Mouse (Mus musculus) embryonic facial prominence, embryonic 12.5 days (tissue): ENCODE measurements around the gene Methig1. TPM values are rescaled to one million over a fixed set of nuclear protein-coding genes. Genes with fewer than 3 reads are reported as not detected.

ENCODE experiments used
- ATAC-seq: fragments of 200-750 bp; cut with Nextera tagmentation; 2 replicates; pipeline ENCODE4 v1.8.0; 2017; ENCODE audit not compliant: insufficient number of reproducible peaks, insufficient read depth, low FRiP score, low TSS enrichment
- H3K27ac ChIP-seq: fragments of 300-500 bp; sonication (generic); 2 replicates; pipeline ENCODE4 v1.5.1; 2016; ENCODE audit warnings: mild to moderate bottlenecking
- H3K27me3 ChIP-seq: fragments of 300-500 bp; sonication (generic); 2 replicates; pipeline ENCODE4 v1.6.1; 2016; ENCODE audit warnings: mild to moderate bottlenecking, moderate library complexity
- H3K36me3 ChIP-seq: fragments of 300-500 bp; sonication (generic); 2 replicates; pipeline ENCODE4 v1.6.1; 2016; ENCODE audit warnings: mild to moderate bottlenecking
- H3K4me1 ChIP-seq: fragments of 300-500 bp; sonication (generic); 2 replicates; pipeline ENCODE4 v1.6.1; 2016
- H3K4me2 ChIP-seq: fragments of 300-500 bp; sonication (generic); replicated peaks from 2 replicates; pipeline ENCODE4 v1.6.1; 2016; ENCODE audit warnings: mild to moderate bottlenecking, moderate library complexity
- H3K4me3 ChIP-seq: fragments of 300-500 bp; sonication (generic); 2 replicates; pipeline ENCODE4 v1.5.1; 2016; ENCODE audit warnings: mild to moderate bottlenecking
- H3K9ac ChIP-seq: fragments of 300-500 bp; sonication (generic); 2 replicates; pipeline ENCODE4 v1.6.1; 2016; ENCODE audit warnings: mild to moderate bottlenecking, moderate library complexity
- H3K9me3 ChIP-seq: fragments of 300-500 bp; sonication (generic); 2 replicates; pipeline ENCODE4 v1.6.1; 2016; ENCODE audit warnings: mild to moderate bottlenecking, moderate library complexity
- WGBS: fragments of 180-500 bp; shearing (Covaris S2); methylation state at CpG from one replicate; pipeline ENCODE4 v1.1.7; 2016; 5-methylcytosine and 5-hydroxymethylcytosine counted together
- polyA plus RNA-seq: library from polyadenylated mRNA; unstranded; fragments of >200 nt; fragmentation: Nextera tagmentation; extraction: Ambion mirVana; gene quantifications from 2 replicates; pipeline ENCODE4 v1.2.1, GENCODE M21; 2016

Methig1 gene
- polyA plus RNA-seq, 1 experiment from 2014 or later = 0.26 TPM

DNA sequence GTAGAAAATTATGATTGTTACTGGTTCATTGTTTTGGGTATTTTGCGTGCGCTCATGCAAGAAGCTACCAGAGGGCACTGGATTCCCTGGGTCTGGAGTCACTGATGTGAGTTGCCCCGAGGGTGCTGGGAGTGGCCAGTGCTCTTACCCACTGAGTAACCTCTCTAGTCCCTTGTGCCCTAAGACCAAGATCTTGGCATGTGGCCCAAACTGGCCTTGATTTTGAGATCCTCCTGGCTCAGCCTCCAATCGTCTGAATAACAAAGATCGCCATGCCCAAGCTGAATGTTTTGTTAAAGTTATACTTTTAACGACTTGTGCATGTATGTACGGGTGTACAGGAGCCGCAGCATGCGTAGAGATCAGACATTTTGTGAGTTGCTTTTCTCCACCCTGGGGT, 32.8 kb downstream of the Methig1 start:
- Histone ChIP-seq H3K4me2 (no peak overlapping the region), H3K4me1 (peaks cover 11% of the 10 kb centered on the region)
- ATAC-seq = no peak

DNA sequence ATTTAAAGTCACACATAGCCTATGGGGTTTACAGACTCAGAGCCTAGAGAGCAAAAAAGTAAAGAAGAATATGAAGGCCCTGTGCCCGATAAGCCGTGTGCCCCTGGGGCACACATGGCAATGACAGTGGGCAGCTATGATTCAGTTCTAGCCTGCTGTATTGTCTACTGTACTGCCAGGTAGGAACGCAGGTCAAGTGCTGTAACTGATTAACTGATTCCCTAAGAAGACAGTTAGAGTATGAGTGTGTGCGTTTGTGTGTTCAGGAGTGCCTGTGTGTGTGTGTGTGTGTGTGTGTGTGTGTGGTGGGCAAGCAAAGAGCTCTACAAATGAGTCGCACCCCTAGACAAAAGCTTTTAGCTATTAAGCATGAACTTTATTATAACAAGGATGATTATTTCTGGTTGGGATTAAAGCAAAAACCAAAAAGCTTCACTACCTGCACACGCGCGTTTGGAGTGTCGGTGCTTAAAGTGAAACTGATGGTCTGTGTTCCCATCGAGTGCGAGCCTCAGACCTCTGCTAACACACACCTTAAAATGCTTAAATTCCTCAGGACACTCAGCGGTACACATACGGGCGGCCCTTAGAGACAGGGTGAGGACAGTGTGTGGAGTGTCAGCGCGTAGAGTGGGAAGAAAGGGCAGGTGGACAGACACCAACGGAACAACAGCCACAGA, 34.7 kb downstream of the Methig1 start:
- Histone ChIP-seq H3K27me3 (no peaks in the 10 kb centered on the region), H3K36me3 (no peaks in the 10 kb centered on the region; the same call in 1 of the 2 replicates), H3K4me3 (no peak overlapping the region), H3K4me1 (peaks cover 11% of the 10 kb centered on the region), H3K9ac (no peak overlapping the region), H3K4me2 (no peak overlapping the region), H3K27ac (no peak overlapping the region), H3K9me3 (no peaks in the 10 kb centered on the region)
- ATAC-seq = no peak
- WGBS = 90% methylated on average over 17 of the region's 17 CpGs

More for the DNA sequence above, 32.8 kb downstream of the Methig1 start:
- H3K9ac ChIP-seq = no peak overlapping the region
- 86% methylated on average over 9 of the region's 9 CpGs for WGBS
- H3K36me3 ChIP-seq = no peaks in the 10 kb centered on the region
- no peak overlapping the region for H3K4me3 ChIP-seq
- no peaks in the 10 kb centered on the region for H3K9me3 ChIP-seq
- no peak overlapping the region for H3K27ac ChIP-seq
- no peaks in the 10 kb centered on the region for H3K27me3 ChIP-seq

DNA sequence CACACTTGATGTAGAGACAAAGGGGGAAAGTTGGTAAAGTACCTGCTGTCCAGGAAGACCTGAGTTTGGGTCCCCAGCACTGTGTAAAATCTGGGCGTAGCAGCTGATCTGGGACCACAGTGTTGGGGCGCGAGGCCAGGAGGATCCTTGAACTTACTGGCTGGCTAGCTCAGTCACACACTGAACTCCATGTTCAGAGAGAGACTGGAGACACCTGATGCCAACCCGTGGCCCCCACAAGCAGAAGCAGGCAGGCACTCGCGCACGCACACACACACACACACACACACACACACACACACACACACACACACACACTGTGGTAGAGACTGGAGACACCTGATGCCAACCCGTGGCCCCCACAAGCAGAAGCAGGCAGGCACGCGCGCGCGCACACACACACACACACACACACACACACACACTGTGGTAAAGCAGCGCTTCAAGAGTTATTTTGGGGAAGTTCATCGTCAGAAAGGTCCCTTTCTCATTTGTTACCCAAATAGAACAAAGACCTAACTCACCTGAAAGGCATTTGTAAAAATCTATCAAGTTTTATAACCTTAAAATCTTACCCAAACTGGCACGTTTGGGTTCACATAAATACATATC, 35.4 kb downstream of the Methig1 start:
- WGBS = 87% methylated on average over 16 of the region's 16 CpGs
- Histone ChIP-seq H3K9me3 (no peaks in the 10 kb centered on the region), H3K27ac (no peak overlapping the region), H3K4me3 (no peak overlapping the region), H3K4me2 (no peak overlapping the region), H3K9ac (no peak overlapping the region), H3K4me1 (peaks cover 11% of the 10 kb centered on the region), H3K27me3 (no peaks in the 10 kb centered on the region), H3K36me3 (peaks cover 5% of the 10 kb centered on the region)
- ATAC-seq = no peak

GRCm38 (mm10) chr15:100388886-100389285, 35.9 kb downstream of the Methig1 start:
- Histone ChIP-seq H3K4me3 (no peak overlapping the region), H3K27me3 (no peaks in the 10 kb centered on the region), H3K9me3 (no peaks in the 10 kb centered on the region), H3K9ac (no peak overlapping the region), H3K4me2 (no peak overlapping the region), H3K4me1 (peaks cover 11% of the 10 kb centered on the region), H3K36me3 (peaks cover 10% of the 10 kb centered on the region), H3K27ac (no peak overlapping the region)
- 60% methylated on average over 9 of the region's 9 CpGs for WGBS
- ATAC-seq = no peak

DNA sequence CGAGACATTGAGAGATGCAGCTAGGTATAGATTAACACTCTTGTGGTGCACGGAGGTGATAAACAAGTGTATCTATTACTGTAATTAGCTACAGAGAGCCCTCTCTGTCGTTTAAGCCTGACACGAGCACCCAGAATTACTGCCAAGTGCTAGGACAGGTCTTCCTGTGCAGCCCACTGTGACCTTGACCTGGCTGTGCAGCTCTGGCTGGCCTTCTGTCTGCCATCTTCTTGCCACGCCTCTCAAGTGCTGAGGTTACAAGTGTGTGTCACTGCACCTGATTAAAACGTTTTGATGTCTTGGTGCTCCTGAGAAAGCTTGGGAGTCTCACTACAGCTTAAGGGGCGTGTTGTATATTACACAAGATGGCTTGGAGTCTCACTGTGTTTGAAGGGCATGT, 38.1 kb downstream of the Methig1 start:
- H3K27ac ChIP-seq = no peak overlapping the region
- H3K9me3 ChIP-seq = no peaks in the 10 kb centered on the region
- H3K27me3 ChIP-seq = no peaks in the 10 kb centered on the region
- no peak for ATAC-seq
- no peak overlapping the region for H3K4me3 ChIP-seq
- peaks cover 30% of the 10 kb centered on the region for H3K36me3 ChIP-seq
- peaks cover 11% of the 10 kb centered on the region for H3K4me1 ChIP-seq
- H3K4me2 ChIP-seq = no peak overlapping the region
- WGBS = 72% methylated on average over 7 of the region's 7 CpGs
- no peak overlapping the region for H3K9ac ChIP-seq

- Histone ChIP-seq H3K4me1 (peaks cover 11% of the 10 kb centered on the region), H3K36me3 (peaks cover 35% of the 10 kb centered on the region), H3K27ac (no peak overlapping the region), H3K9me3 (no peaks in the 10 kb centered on the region), H3K27me3 (no peaks in the 10 kb centered on the region), H3K4me2 (no peak overlapping the region), H3K9ac (no peak overlapping the region), H3K4me3 (no peak overlapping the region)
- WGBS = 94% methylated on average over 7 of the region's 7 CpGs
- ATAC-seq = no peak
These were observed 38.6 kb downstream of the Methig1 start for GRCm38 (mm10) chr15:100391599-100391998.

DNA sequence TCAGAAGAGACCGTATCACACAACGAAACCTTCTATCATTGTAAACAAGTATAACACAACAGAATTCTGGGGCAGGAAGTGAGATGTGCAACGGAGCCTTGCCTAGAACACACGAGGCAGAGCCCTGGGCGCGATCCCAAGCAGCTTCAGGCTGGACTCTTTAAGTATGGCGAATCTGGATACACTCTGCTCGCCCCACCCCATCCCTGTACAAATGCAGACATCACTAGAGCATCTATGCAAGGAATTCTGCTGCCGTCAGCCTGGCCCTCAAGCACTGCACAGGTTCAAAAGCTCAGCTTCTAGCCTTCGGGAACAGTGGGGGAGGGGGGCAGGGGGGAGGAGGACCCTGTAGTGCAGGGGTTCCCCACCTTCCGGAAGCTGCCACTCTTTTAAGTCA, 40.1 kb downstream of the Methig1 start:
- Histone ChIP-seq H3K36me3 (peaks cover 49% of the 10 kb centered on the region), H3K4me2 (no peak overlapping the region), H3K9me3 (no peaks in the 10 kb centered on the region), H3K4me1 (peaks cover 11% of the 10 kb centered on the region), H3K27ac (no peak overlapping the region), H3K4me3 (no peak overlapping the region), H3K9ac (no peak overlapping the region), H3K27me3 (no peaks in the 10 kb centered on the region)
- 82% methylated on average over 11 of the region's 11 CpGs for WGBS
- ATAC-seq = no peak

DNA sequence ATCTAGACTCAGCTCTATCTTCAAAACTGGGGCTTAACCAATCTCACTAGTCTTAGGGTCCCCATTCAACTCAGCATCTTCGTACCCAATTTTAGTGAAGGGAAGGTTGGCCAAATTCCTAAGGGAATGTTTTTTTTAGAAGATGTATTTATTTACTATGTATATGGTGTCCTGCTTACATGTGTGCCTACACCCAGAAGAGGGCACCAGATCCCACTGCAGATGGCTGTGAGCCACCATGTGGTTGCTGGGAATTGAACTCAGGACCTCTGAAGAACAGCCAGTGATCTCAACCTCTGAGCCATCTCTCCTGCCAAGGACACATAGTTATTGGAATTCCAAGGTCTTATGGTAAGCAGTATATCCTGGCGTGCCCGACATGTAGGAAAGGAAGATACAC, 42.6 kb downstream of the Methig1 start:
- H3K4me3 ChIP-seq = no peak overlapping the region
- 93% methylated on average over 3 of the region's 3 CpGs for WGBS
- ATAC-seq = no peak
- H3K9me3 ChIP-seq = no peaks in the 10 kb centered on the region
- H3K27me3 ChIP-seq = no peaks in the 10 kb centered on the region
- no peaks in the 10 kb centered on the region for H3K4me1 ChIP-seq
- H3K9ac ChIP-seq = no peak overlapping the region
- no peak overlapping the region for H3K27ac ChIP-seq
- H3K4me2 ChIP-seq = no peak overlapping the region
- peaks cover 75% of the 10 kb centered on the region for H3K36me3 ChIP-seq

DNA sequence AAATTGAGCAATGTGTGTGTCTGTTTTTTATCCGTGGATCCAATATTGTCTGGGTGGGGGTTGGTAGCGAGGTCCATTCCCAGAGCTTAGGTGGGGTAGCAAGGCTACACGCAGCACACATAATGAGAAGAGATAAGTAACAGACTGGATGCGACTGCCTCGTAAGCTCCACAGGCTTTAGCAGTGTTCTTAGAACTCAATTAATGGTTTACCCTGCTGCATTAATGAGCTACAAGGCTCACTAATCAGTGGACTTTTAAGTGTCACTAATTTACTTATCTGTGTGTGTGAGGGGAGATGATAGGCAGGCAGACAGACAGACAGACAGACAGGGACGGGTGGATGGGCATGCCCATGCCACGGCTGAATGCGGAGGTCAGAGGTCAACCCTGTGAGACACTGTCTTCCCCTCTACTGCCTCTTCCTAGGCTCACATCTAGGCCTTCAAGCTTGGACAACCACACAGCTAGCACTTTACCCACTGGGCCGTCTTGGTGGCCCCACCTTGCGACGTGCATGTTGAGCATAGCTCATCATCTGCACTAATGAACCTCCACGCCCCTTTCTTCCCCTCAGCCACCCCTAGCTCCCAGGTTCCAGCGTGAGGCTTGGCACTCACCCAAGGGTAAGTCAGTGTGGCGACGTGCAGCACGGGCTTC, 47.8 kb downstream of the Methig1 start:
- Histone ChIP-seq H3K9ac (no peak overlapping the region), H3K4me2 (no peak overlapping the region), H3K4me3 (no peak overlapping the region), H3K4me1 (no peaks in the 10 kb centered on the region), H3K36me3 (peaks cover 98% of the 10 kb centered on the region), H3K27me3 (no peaks in the 10 kb centered on the region), H3K27ac (no peak overlapping the region), H3K9me3 (no peaks in the 10 kb centered on the region)
- ATAC-seq = no peak
- WGBS = 90% methylated on average over 16 of the region's 16 CpGs

- no peak overlapping the region for H3K4me2 ChIP-seq
- no peak for ATAC-seq
- 82% methylated on average over 4 of the region's 4 CpGs for WGBS
- peaks cover 94% of the 10 kb centered on the region for H3K36me3 ChIP-seq
- no peaks in the 10 kb centered on the region for H3K27me3 ChIP-seq
- H3K9me3 ChIP-seq = no peaks in the 10 kb centered on the region
- no peak overlapping the region for H3K27ac ChIP-seq
- H3K9ac ChIP-seq = no peak overlapping the region
- no peak overlapping the region for H3K4me3 ChIP-seq
- no peaks in the 10 kb centered on the region for H3K4me1 ChIP-seq
These were observed 48.9 kb downstream of the Methig1 start for GRCm38 (mm10) chr15:100401811-100402210.

DNA sequence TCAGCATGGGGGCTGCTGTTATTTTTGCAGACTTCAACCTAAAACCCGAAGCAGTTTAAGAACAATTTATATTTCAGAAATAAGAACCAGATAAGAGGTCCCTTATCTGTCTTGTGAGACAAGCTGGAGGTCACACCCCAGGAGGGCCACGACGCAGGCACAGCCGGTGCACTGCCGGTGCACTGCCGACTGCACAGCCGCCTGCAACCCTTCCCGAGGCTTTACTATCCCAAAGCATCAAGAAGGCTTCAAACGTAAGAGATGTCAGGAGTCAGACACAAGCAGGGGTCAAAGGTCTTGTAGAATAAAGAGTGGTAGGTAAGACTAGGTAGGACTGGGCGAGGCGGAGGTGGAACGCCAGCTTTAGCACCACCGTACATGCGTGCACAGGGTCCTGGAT, 49.4 kb downstream of the Methig1 start:
- Histone ChIP-seq H3K27me3 (no peaks in the 10 kb centered on the region), H3K4me2 (no peak overlapping the region), H3K36me3 (peaks cover 91% of the 10 kb centered on the region), H3K4me1 (no peaks in the 10 kb centered on the region), H3K27ac (no peak overlapping the region), H3K4me3 (no peak overlapping the region), H3K9ac (no peak overlapping the region), H3K9me3 (no peaks in the 10 kb centered on the region)
- 89% methylated on average over 14 of the region's 14 CpGs for WGBS
- no peak for ATAC-seq

- WGBS = 89% methylated on average over 4 of the region's 4 CpGs
- no peak for ATAC-seq
- no peak overlapping the region for H3K4me2 ChIP-seq
- H3K36me3 ChIP-seq = peaks cover 89% of the 10 kb centered on the region
- H3K9me3 ChIP-seq = no peaks in the 10 kb centered on the region
- no peak overlapping the region for H3K4me3 ChIP-seq
- no peaks in the 10 kb centered on the region for H3K27me3 ChIP-seq
- no peak overlapping the region for H3K27ac ChIP-seq
- H3K4me1 ChIP-seq = no peaks in the 10 kb centered on the region
- H3K9ac ChIP-seq = no peak overlapping the region
These were observed 49.8 kb downstream of the Methig1 start for GRCm38 (mm10) chr15:100402798-100403197.
